Mouse (Mus musculus) neural tube, embryonic 11.5 days (tissue): ENCODE measurements around the gene Gm49342. TPM values are rescaled to one million over a fixed set of nuclear protein-coding genes. Genes with fewer than 3 reads are reported as not detected.
A peak's percentile ranks its signal among the peaks of the same experiment; 100 is the strongest.
"Not testable (repeated sequence)": the region's sequence is repeated elsewhere in the genome, so short reads cannot be mapped to it uniquely, and the experiment has no call there.

Experiments used
- ATAC-seq: fragments of 200-750 bp; cut with Nextera tagmentation; 2 replicates; pipeline ENCODE4 v1.8.0; 2017; ENCODE audit warnings: moderate number of reproducible peaks, mild to moderate bottlenecking, moderate TSS enrichment, moderate library complexity; ENCODE audit not compliant: insufficient read depth, low FRiP score, low TSS enrichment
- DNase-seq: peaks from one replicate; pipeline ENCODE4 v3.0.0-alpha.2; 2015; ENCODE audit warnings: low spot score
- H3K27ac ChIP-seq: fragments of 300-500 bp; sonication (generic); 2 replicates; pipeline ENCODE4 v1.5.1; 2014; ENCODE audit warnings: low read depth, mild to moderate bottlenecking, low read length
- H3K27me3 ChIP-seq: fragments of 300-500 bp; sonication (generic); 2 replicates; pipeline ENCODE4 v1.6.1; 2014; ENCODE audit warnings: mild to moderate bottlenecking, low read length, mixed read lengths; ENCODE audit not compliant: control insufficient read depth, insufficient read depth
- H3K36me3 ChIP-seq: fragments of 300-500 bp; sonication (generic); 2 replicates; pipeline ENCODE4 v1.6.1; 2014; ENCODE audit warnings: mild to moderate bottlenecking, low read length, moderate library complexity, mixed read lengths; ENCODE audit not compliant: control insufficient read depth, insufficient read depth
- H3K4me1 ChIP-seq: fragments of 300-500 bp; sonication (generic); 2 replicates; pipeline ENCODE4 v1.6.1; 2014; ENCODE audit warnings: low read length, mixed read lengths; ENCODE audit not compliant: control insufficient read depth, insufficient read depth
- H3K4me2 ChIP-seq: fragments of 300-500 bp; sonication (generic); 2 replicates; pipeline ENCODE4 v1.6.1; 2014; ENCODE audit warnings: low read depth, mild to moderate bottlenecking, moderate library complexity
- H3K4me3 ChIP-seq: fragments of 300-500 bp; sonication (generic); 2 replicates; pipeline ENCODE4 v1.5.1; 2014; ENCODE audit warnings: low read depth, low read length
- H3K9ac ChIP-seq: fragments of 300-500 bp; sonication (generic); 2 replicates; pipeline ENCODE4 v1.6.1; 2014; ENCODE audit warnings: mild to moderate bottlenecking, low read length
- H3K9me3 ChIP-seq: fragments of 300-500 bp; sonication (generic); 2 replicates; pipeline ENCODE4 v1.6.1; 2016; ENCODE audit warnings: low read length; ENCODE audit not compliant: control insufficient read depth
- WGBS: fragments of 180-500 bp; shearing (Covaris S2); extraction: QIAGEN DNeasy Blood & Tissue Kit; methylation state at CpG from one replicate; pipeline ENCODE4 v1.1.7; 2014; 5-methylcytosine and 5-hydroxymethylcytosine counted together
- polyA plus RNA-seq: library from polyadenylated mRNA; unstranded; fragments of >200 nt; fragmentation: Nextera tagmentation; extraction: Ambion mirVana; gene quantifications from 2 replicates; pipeline ENCODE4 v1.2.1, GENCODE M21; 2014

Gene Gm49342
- polyA plus RNA-seq, 1 experiment from 2014 or later, result not detected

GRCm38 (mm10) chr14:50969558-50970544, 25.5 kb downstream of the Gm49342 start:
- WGBS, result 25% methylated on average over 12 of the region's 12 CpGs
- no peak overlapping the region for H3K4me3 ChIP-seq
- H3K9me3 ChIP-seq, result no peaks in the 10 kb centered on the region
- no peaks in the 10 kb centered on the region for H3K27me3 ChIP-seq
- H3K36me3 ChIP-seq, result no peaks in the 10 kb centered on the region
- peak; percentile 18 for DNase-seq
- H3K27ac ChIP-seq, result no peak overlapping the region
- H3K4me2 ChIP-seq, result no peak overlapping the region
- H3K9ac ChIP-seq, result no peak overlapping the region
- no peak for ATAC-seq
- no peaks in the 10 kb centered on the region for H3K4me1 ChIP-seq

GRCm38 (mm10) chr14:50970822-50971221, 26.5 kb downstream of the Gm49342 start:
- Histone ChIP-seq H3K9ac (no peak overlapping the region), H3K9me3 (no peaks in the 10 kb centered on the region), H3K36me3 (no peaks in the 10 kb centered on the region), H3K27ac (no peak overlapping the region), H3K27me3 (no peaks in the 10 kb centered on the region), H3K4me1 (no peaks in the 10 kb centered on the region), H3K4me3 (no peak overlapping the region), H3K4me2 (no peak overlapping the region)
- ATAC-seq (no peak), DNase-seq (no peak)
- WGBS, result 81% methylated on average over 1 of the region's 1 CpGs

- not testable (repeated sequence) for DNase-seq, H3K36me3 ChIP-seq, H3K9me3 ChIP-seq, H3K27me3 ChIP-seq, H3K4me2 ChIP-seq, H3K27ac ChIP-seq, H3K9ac ChIP-seq, H3K4me3 ChIP-seq, H3K4me1 ChIP-seq, ATAC-seq
- WGBS, result 91% methylated on average over 5 of the region's 5 CpGs
Observed at GRCm38 (mm10) chr14:50973054-50973453, 28.7 kb downstream of the Gm49342 start.

- no peaks in the 10 kb centered on the region for H3K36me3 ChIP-seq
- DNase-seq (no peak), ATAC-seq (no peak)
- no peaks in the 10 kb centered on the region for H3K9me3 ChIP-seq
- H3K4me2 ChIP-seq, result no peak overlapping the region
- whole genome bisulfite sequencing, result 42% methylated on average over 4 of the region's 4 CpGs
- H3K27me3 ChIP-seq, result no peaks in the 10 kb centered on the region
- no peaks in the 10 kb centered on the region for H3K4me1 ChIP-seq
- no peak overlapping the region for H3K9ac ChIP-seq
- H3K4me3 ChIP-seq, result no peak overlapping the region
- H3K27ac ChIP-seq, result no peak overlapping the region
Observed at GRCm38 (mm10) chr14:50973700-50974099, 29.4 kb downstream of the Gm49342 start.

- ATAC-seq (no peak), DNase-seq (no peak)
- Histone ChIP-seq H3K4me1 (no peaks in the 10 kb centered on the region), H3K9me3 (no peaks in the 10 kb centered on the region), H3K36me3 (no peaks in the 10 kb centered on the region), H3K27me3 (no peaks in the 10 kb centered on the region), H3K4me2 (no peak overlapping the region), H3K27ac (no peak overlapping the region), H3K9ac (no peak overlapping the region), H3K4me3 (no peak overlapping the region)
- WGBS, result 73% methylated on average over 5 of the region's 5 CpGs
Observed at GRCm38 (mm10) chr14:50975001-50975400, 30.7 kb downstream of the Gm49342 start.

- no peak overlapping the region for H3K4me3 ChIP-seq
- 21% methylated on average over 9 of the region's 9 CpGs for WGBS
- peak; percentile 18 for DNase-seq
- no peak for ATAC-seq
- H3K36me3 ChIP-seq, result no peaks in the 10 kb centered on the region
- H3K4me2 ChIP-seq, result no peak overlapping the region
- no peaks in the 10 kb centered on the region for H3K9me3 ChIP-seq
- peak overlapping the region; percentile 9; the same call in 1 of the 2 replicates for H3K9ac ChIP-seq
- H3K27me3 ChIP-seq, result no peaks in the 10 kb centered on the region
- no peaks in the 10 kb centered on the region for H3K4me1 ChIP-seq
- no peak overlapping the region for H3K27ac ChIP-seq
Observed at GRCm38 (mm10) chr14:50976674-50977073, 32.4 kb downstream of the Gm49342 start.

- not testable (repeated sequence) for H3K4me3 ChIP-seq, DNase-seq
Observed at GRCm38 (mm10) chr14:50978451-50978850, 34.1 kb downstream of the Gm49342 start.

GRCm38 (mm10) chr14:50979631-50980030, 35.3 kb downstream of the Gm49342 start:
- no peak for DNase-seq
- H3K4me1 ChIP-seq, result no peaks in the 10 kb centered on the region
- H3K9ac ChIP-seq, result no peak overlapping the region
- H3K9me3 ChIP-seq, result no peaks in the 10 kb centered on the region
- H3K4me3 ChIP-seq, result no peak overlapping the region
- H3K36me3 ChIP-seq, result no peaks in the 10 kb centered on the region
- H3K4me2 ChIP-seq, result no peak overlapping the region
- H3K27ac ChIP-seq, result no peak overlapping the region
- no peak for ATAC-seq
- H3K27me3 ChIP-seq, result no peaks in the 10 kb centered on the region

More at GRCm38 (mm10) chr14:50978451-50978850, 34.1 kb downstream of the Gm49342 start:
- H3K9me3 ChIP-seq, H3K27ac ChIP-seq, ATAC-seq, H3K9ac ChIP-seq, H3K36me3 ChIP-seq, H3K27me3 ChIP-seq, H3K4me2 ChIP-seq, H3K4me1 ChIP-seq: not testable (repeated sequence)
- WGBS, result 88% methylated on average over 6 of the region's 6 CpGs

GRCm38 (mm10) chr14:50981207-50981606, 36.9 kb downstream of the Gm49342 start:
- Histone ChIP-seq H3K4me2 (no peak overlapping the region), H3K4me1 (no peaks in the 10 kb centered on the region), H3K27ac (no peak overlapping the region), H3K36me3 (no peaks in the 10 kb centered on the region), H3K9ac (no peak overlapping the region), H3K27me3 (no peaks in the 10 kb centered on the region), H3K9me3 (no peaks in the 10 kb centered on the region), H3K4me3 (no peak overlapping the region)
- ATAC-seq (no peak), DNase-seq (no peak)
- 46% methylated on average over 2 of the region's 2 CpGs for WGBS
